Mouse (Mus musculus) erythroblast, embryonic 14.5 days (primary cell): Measurements from ENCODE around the gene Vnn1.

Experiments used
- GATA1 ChIP-seq: IDR thresholded peaks from 2 replicates; pipeline ENCODE4 v1.6.1; 2012; ENCODE audit warnings: low read length, inconsistent platforms, mixed read lengths
- TAL1 ChIP-seq: IDR thresholded peaks from 3 replicates; pipeline ENCODE4 v1.6.1; 2012; ENCODE audit warnings: low read length, inconsistent platforms, mixed read lengths

DNA sequence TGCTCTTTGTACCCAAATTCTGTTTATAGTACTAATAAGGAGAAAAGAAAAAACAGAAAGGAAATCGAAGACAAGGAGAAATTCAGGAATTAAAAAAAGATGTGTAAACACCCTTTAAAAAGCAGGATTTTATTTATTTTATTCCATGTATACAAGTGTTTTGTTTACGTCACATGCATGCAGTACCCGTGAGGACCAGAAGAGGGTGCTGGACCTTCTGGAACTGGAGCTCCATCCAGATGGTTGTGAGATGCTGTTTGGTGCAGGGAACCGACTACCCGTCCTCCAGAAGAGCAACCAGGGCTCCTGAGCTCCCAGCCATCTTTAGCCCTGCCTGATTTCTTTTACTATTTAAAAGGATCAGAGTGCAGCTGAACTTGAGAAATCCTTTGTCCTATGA, 48.0 kb downstream of the Vnn1 start:
- TF ChIP-seq TAL1 = no peak
- TF ChIP-seq GATA1 = no peak
